Mouse (Mus musculus) cerebellum, adult 2 months (tissue): Measurements from ENCODE around the gene Tmem179b. TPM values are rescaled to one million over a fixed set of nuclear protein-coding genes. Genes with fewer than 3 reads are reported as not detected.

Experiments used
- DNase-seq, 2 experiments: peaks; one replicate each; pipeline ENCODE4 v3.0.0; 2021
- H3K27ac ChIP-seq: fragments of 200-500 bp; 2 replicates; pipeline ENCODE4 v1.5.1; 2012; ENCODE audit warnings: low read length, control low read depth, inconsistent platforms; ENCODE audit not compliant: insufficient read depth
- H3K27me3 ChIP-seq: fragments of 200-500 bp; 2 replicates; pipeline ENCODE4 v1.6.1; 2012; ENCODE audit warnings: inconsistent platforms, mild to moderate bottlenecking, low read length, moderate library complexity; ENCODE audit not compliant: control insufficient read depth, insufficient read depth
- H3K4me1 ChIP-seq: fragments of 200-500 bp; 2 replicates; pipeline ENCODE4 v1.6.1; 2011; ENCODE audit warnings: low read length; ENCODE audit not compliant: control insufficient read depth, insufficient read depth
- H3K4me3 ChIP-seq: fragments of 200-500 bp; replicated peaks from 2 replicates; pipeline ENCODE3; 2011; ENCODE audit warnings: mild to moderate bottlenecking, low read depth, low read length, control low read depth; ENCODE audit not compliant: insufficient read depth
- CTCF ChIP-seq: fragments of 200-500 bp; IDR thresholded peaks from 2 replicates; pipeline ENCODE4 v1.5.1; 2011; ENCODE audit warnings: low read depth, mild to moderate bottlenecking, control low read depth, low read length, moderate library complexity, borderline replicate concordance; ENCODE audit not compliant: insufficient read depth
- POLR2A ChIP-seq: fragments of 200-500 bp; IDR thresholded peaks from 2 replicates; pipeline ENCODE4 v1.6.1; 2011; ENCODE audit warnings: low read length, control low read depth, borderline replicate concordance; ENCODE audit not compliant: insufficient read depth
- WGBS: fragments of 180-500 bp; shearing (Covaris S2); methylation state at CpG from one replicate; pipeline ENCODE4 v1.1.7; 2018; 5-methylcytosine and 5-hydroxymethylcytosine counted together
- polyA plus RNA-seq: library from polyadenylated mRNA; depleted of rRNA; stranded (reverse); fragments of >200 nt; gene quantifications from 2 replicates; pipeline ENCODE4 v1.2.3, GENCODE M21; 2012

The Tmem179b gene
- polyA plus RNA-seq, 1 experiment: 15.9 TPM

GRCm38 (mm10) chr19:8817001-8817400 is 42.7 kb upstream of the Tmem179b start:
- no peak for DNase-seq
- TF ChIP-seq POLR2A: no peak
- no peak for TF ChIP-seq CTCF
- Histone ChIP-seq H3K27me3 (no peaks in the 10 kb centered on the region), H3K4me3 (no peak overlapping the region), H3K4me1 (peaks cover 7% of the 10 kb centered on the region; the same call in 1 of the 2 replicates), H3K27ac (no peak overlapping the region)
- WGBS: 55% methylated on average over 3 of the region's 3 CpGs

- DNase-seq: peak in 1 of 2 experiments; percentile 43
- H3K4me3 ChIP-seq: peak overlapping the region; percentile 23
- peaks cover 7% of the 10 kb centered on the region; the same call in 1 of the 2 replicates for H3K4me1 ChIP-seq
- 36% methylated on average over 11 of the region's 11 CpGs for WGBS
- H3K27ac ChIP-seq: no peak overlapping the region
- no peaks in the 10 kb centered on the region for H3K27me3 ChIP-seq
- TF ChIP-seq POLR2A (no peak), CTCF (no peak)
These were observed 41.5 kb upstream of the Tmem179b start for GRCm38 (mm10) chr19:8815812-8816211.

- H3K27ac ChIP-seq: no peak overlapping the region
- no peaks in the 10 kb centered on the region; the same call in 1 of the 2 replicates for H3K4me1 ChIP-seq
- no peak for DNase-seq
- no peak overlapping the region for H3K4me3 ChIP-seq
- 90% methylated on average over 5 of the region's 5 CpGs for WGBS
- TF ChIP-seq CTCF: no peak
- no peaks in the 10 kb centered on the region for H3K27me3 ChIP-seq
These were observed 32.5 kb upstream of the Tmem179b start for GRCm38 (mm10) chr19:8806810-8807209.

- Histone ChIP-seq H3K4me3 (no peak overlapping the region), H3K27me3 (no peaks in the 10 kb centered on the region), H3K4me1 (no peaks in the 10 kb centered on the region; the same call in 1 of the 2 replicates), H3K27ac (no peak overlapping the region)
- 87% methylated on average over 11 of the region's 11 CpGs for WGBS
- DNase-seq: no peak
- TF ChIP-seq POLR2A (no peak), CTCF (no peak)
These were observed 29.8 kb upstream of the Tmem179b start for GRCm38 (mm10) chr19:8803879-8804660.

GRCm38 (mm10) chr19:8803204-8803780 is 29.0 kb upstream of the Tmem179b start:
- H3K27me3 ChIP-seq: no peaks in the 10 kb centered on the region
- no peak for DNase-seq
- no peak for TF ChIP-seq POLR2A
- no peak for TF ChIP-seq CTCF
- no peaks in the 10 kb centered on the region; the same call in 1 of the 2 replicates for H3K4me1 ChIP-seq
- WGBS: 69% methylated on average over 9 of the region's 9 CpGs
- H3K4me3 ChIP-seq: no peak overlapping the region
- H3K27ac ChIP-seq: 0 out of 2 replicates have a peak overlapping the region, but pooled peaks have one; percentile 6

GRCm38 (mm10) chr19:8802130-8802821 is 28.0 kb upstream of the Tmem179b start, which contains the start of gene Zbtb3:
Gene Zbtb3 (plus strand): TSS chr19:8802555.
- peak; percentile 95 to 99 for DNase-seq
- TF ChIP-seq CTCF (no peak), POLR2A (peak; percentile 69; the same call in 1 of the 2 replicates)
- Histone ChIP-seq H3K4me1 (no peaks in the 10 kb centered on the region; the same call in 1 of the 2 replicates), H3K27ac (peak within 1 kb of the TSS; percentile 41; the same call in 1 of the 2 replicates), H3K4me3 (peak within 1 kb of the TSS; percentile 89), H3K27me3 (no peaks in the 10 kb centered on the region)
- WGBS: under 1% methylated on average over 30 of the region's 30 CpGs

GRCm38 (mm10) chr19:8798947-8799315 is 24.7 kb upstream of the Tmem179b start:
- TF ChIP-seq POLR2A (no peak), CTCF (no peak)
- Histone ChIP-seq H3K4me3 (no peak overlapping the region), H3K27ac (no peak overlapping the region), H3K4me1 (no peaks in the 10 kb centered on the region; the same call in 1 of the 2 replicates), H3K27me3 (no peaks in the 10 kb centered on the region)
- no peak for DNase-seq
